In the genomic region with DNA sequence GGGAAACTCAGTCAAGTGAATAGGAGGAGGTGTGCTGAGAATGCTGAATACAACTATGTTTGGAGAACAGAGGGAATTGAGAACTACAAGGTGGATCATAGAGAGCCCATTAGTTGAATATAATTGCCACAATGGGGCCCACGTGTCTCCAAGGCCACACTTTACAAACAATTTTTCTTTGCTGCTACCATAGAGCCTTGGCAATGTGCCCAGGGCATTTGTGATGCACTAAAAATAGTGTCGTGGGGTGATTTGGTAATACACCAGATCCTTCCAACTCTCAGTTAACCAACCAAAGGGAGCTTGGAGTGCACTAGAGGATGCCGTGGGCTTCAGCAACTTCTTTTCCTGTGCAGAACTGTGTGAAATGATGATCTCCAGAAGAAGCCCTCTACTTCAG, we compare ENCODE assay signal across 19 mouse cellular contexts. TPM values are rescaled to one million over a fixed set of nuclear protein-coding genes. Genes with fewer than 3 reads are reported as not detected.
DNase-seq lines count a peak whose midpoint lies in the region; ATAC-seq and TF ChIP-seq lines count a peak whose summit lies in the region.
"Had no signal": no experiment of that assay in that cellular context is flagged by ENCODE, and none has a peak within 500 bp of the region (broad histone marks: within the 10 kb centered on the region; RNA-seq: fewer than 3 reads in every experiment).

TSS of gene Olfr1388 (plus strand) at position 214 of the 400 bp plus-strand sequence.

- no peak within 1 kb of the TSS for H3K9ac ChIP-seq in lung, embryonic 14.5 days
- no peak within 1 kb of the TSS for H3K9ac ChIP-seq in hindbrain, embryonic 11.5 days (ENCODE audit: low read depth, low read length)
- H3K9ac ChIP-seq: kidney, embryonic 15.5 days; limb, embryonic 15.5 days; liver, embryonic 15.5 days; midbrain, embryonic 13.5 days; neural tube, embryonic 12.5 days had no signal

- no peaks in the 10 kb centered on the region for H3K4me1 ChIP-seq in lung, embryonic 14.5 days (ENCODE audit: insufficient read depth)
- H3K4me1 ChIP-seq in hindbrain, embryonic 11.5 days (replicated peaks; ENCODE audit: control insufficient read depth, insufficient read depth, low read length), result no peaks in the 10 kb centered on the region
- H3K4me1 ChIP-seq: kidney, embryonic 15.5 days; limb, embryonic 15.5 days; liver, embryonic 15.5 days; midbrain, embryonic 13.5 days; neural tube, embryonic 12.5 days had no signal

- H3K4me3 ChIP-seq in lung, embryonic 14.5 days (ENCODE audit: low read depth, low read length), result no peak within 1 kb of the TSS
- H3K4me3 ChIP-seq in hindbrain, embryonic 11.5 days (ENCODE audit: low read depth, low read length), result no peak within 1 kb of the TSS
- H3K4me3 ChIP-seq: gastrocnemius, adult 2 months; kidney, embryonic 15.5 days; limb, embryonic 15.5 days; liver, embryonic 15.5 days; midbrain, embryonic 13.5 days; neural tube, embryonic 12.5 days had no signal

- TF ChIP-seq CTCF in lung, embryonic 14.5 days (IDR thresholded peaks at IDR 0.05; ENCODE audit: low read depth), result no peak

- intact Hi-C loops in heart, postnatal 25 days (cut with DNase I), result no loop called here

- H3K27me3 ChIP-seq in lung, embryonic 14.5 days (ENCODE audit: insufficient read depth, low read length), result no peaks in the 10 kb centered on the region
- H3K27me3 ChIP-seq in hindbrain, embryonic 11.5 days (ENCODE audit: control insufficient read depth, insufficient read depth, low read length), result no peaks in the 10 kb centered on the region
- H3K27me3 ChIP-seq: kidney, embryonic 15.5 days; limb, embryonic 15.5 days; liver, embryonic 15.5 days; midbrain, embryonic 13.5 days; neural tube, embryonic 12.5 days had no signal

- no peak for ATAC-seq in lung, embryonic 14.5 days (ENCODE audit: insufficient read depth)
- ATAC-seq in hindbrain, embryonic 11.5 days (ENCODE audit: low FRiP score), result no peak
- ATAC-seq: hindbrain, postnatal 0 days; intestine, postnatal 0 days; midbrain, embryonic 13.5 days had no signal

- no peak within 1 kb of the TSS for H3K27ac ChIP-seq in lung, embryonic 14.5 days (ENCODE audit: low read depth)
- H3K27ac ChIP-seq in hindbrain, embryonic 11.5 days (ENCODE audit: low read depth, low read length), result no peak within 1 kb of the TSS
- H3K27ac ChIP-seq: gastrocnemius, adult 2 months; hindbrain, postnatal 0 days; kidney, embryonic 15.5 days; limb, embryonic 15.5 days; liver, embryonic 15.5 days; midbrain, embryonic 13.5 days; neural tube, embryonic 12.5 days had no signal

- no peaks in the 10 kb centered on the region for H3K36me3 ChIP-seq in lung, embryonic 14.5 days (ENCODE audit: insufficient read depth)
- no peaks in the 10 kb centered on the region for H3K36me3 ChIP-seq in hindbrain, embryonic 11.5 days (ENCODE audit: control insufficient read depth, insufficient read depth, low read length)
- H3K36me3 ChIP-seq: kidney, embryonic 15.5 days; limb, embryonic 15.5 days; liver, embryonic 15.5 days; midbrain, embryonic 13.5 days; neural tube, embryonic 12.5 days had no signal

- H3K9me3 ChIP-seq in lung, embryonic 14.5 days (ENCODE audit: low read depth, low read length), result no peaks in the 10 kb centered on the region
- H3K9me3 ChIP-seq in hindbrain, embryonic 11.5 days (ENCODE audit: control insufficient read depth, low read length), result no peaks in the 10 kb centered on the region
- H3K9me3 ChIP-seq: kidney, embryonic 15.5 days; limb, embryonic 15.5 days; liver, embryonic 15.5 days; midbrain, embryonic 13.5 days had no signal

- no peak within 1 kb of the TSS for H3K4me2 ChIP-seq in lung, embryonic 14.5 days
- no peak within 1 kb of the TSS for H3K4me2 ChIP-seq in hindbrain, embryonic 11.5 days (replicated peaks; ENCODE audit: low read depth, low read length)
- H3K4me2 ChIP-seq: kidney, embryonic 15.5 days; limb, embryonic 15.5 days; liver, embryonic 15.5 days; midbrain, embryonic 13.5 days; neural tube, embryonic 12.5 days had no signal

- WGBS in lung, embryonic 14.5 days, result 47% methylated on average over 3 of the region's 3 CpGs
- 83% methylated on average over 3 of the region's 3 CpGs for WGBS in hindbrain, embryonic 11.5 days

- DNase-seq in heart, adult 18-20 months, result peak; percentile 31 to 58
- DNase-seq in heart, postnatal 25 days (ENCODE audit: low spot score), result no peak
- peak; percentile 34 for DNase-seq in lung, embryonic 14.5 days
- DNase-seq in lung, postnatal 14 days, result no peak
- DNase-seq in adrenal gland, postnatal 14 days, result peak; percentile 21
- no peak for DNase-seq in hindbrain, embryonic 11.5 days (ENCODE audit: low spot score)
- DNase-seq in left cerebral cortex, adult 8-10 months (ENCODE audit: low spot score in 2 of 2), result no peak
- DNase-seq: cerebellum, adult 11 months; cerebellum, postnatal 36 days; gastrocnemius, adult 2 months; lung, postnatal 10 days had no signal

RNA-seq across cellular contexts. Expression of gene Olfr1388, which starts in this region (rescaled TPM):
- total RNA-seq in heart, adult 18-20 months (2021), result under 1 TPM; 0.15 TPM
- under 1 TPM; 0.13 to 0.14 TPM for total RNA-seq in heart, postnatal 25 days (2021)
- 0.16 and 0.17 TPM in 2 replicates for polyA plus RNA-seq in lung, embryonic 14.5 days (2014; fragmentation: Nextera tagmentation; extraction: Ambion mirVana)
- total RNA-seq in adrenal gland, postnatal 14 days (2021), result 0.15 and 0.19 TPM in 2 replicates
- 0.07 TPM in 1 of 2 replicates, not detected in the other for polyA plus RNA-seq in hindbrain, embryonic 11.5 days (2014; fragmentation: Nextera tagmentation; extraction: Ambion mirVana)
- under 1 TPM; 0.15 to 0.57 (median 0.26) TPM for total RNA-seq in left cerebral cortex, adult 8-10 months (2022)
- polyA plus RNA-seq: C2C12; midbrain, embryonic 13.5 days; neural tube, embryonic 12.5 days had no signal

Comparison
In these comparisons a context has a peak if more than half of its experiments do, and no peak if none do; other contexts are left out.
1. Peak in DNase-seq in heart, adult 18-20 months; RNA of the gene not detected or under 1 TPM.
2. Peak in DNase-seq in lung, embryonic 14.5 days; RNA of the gene not detected or under 1 TPM.
3. Peak in DNase-seq in adrenal gland, postnatal 14 days; RNA of the gene not detected or under 1 TPM.